Mouse (Mus musculus): ENCODE data around the gene Gpr183. TPM values are rescaled to one million over a fixed set of nuclear protein-coding genes. Genes with fewer than 3 reads are reported as not detected.

The Gpr183 gene
- polyA plus RNA-seq, 1 experiment = not detected

DNA sequence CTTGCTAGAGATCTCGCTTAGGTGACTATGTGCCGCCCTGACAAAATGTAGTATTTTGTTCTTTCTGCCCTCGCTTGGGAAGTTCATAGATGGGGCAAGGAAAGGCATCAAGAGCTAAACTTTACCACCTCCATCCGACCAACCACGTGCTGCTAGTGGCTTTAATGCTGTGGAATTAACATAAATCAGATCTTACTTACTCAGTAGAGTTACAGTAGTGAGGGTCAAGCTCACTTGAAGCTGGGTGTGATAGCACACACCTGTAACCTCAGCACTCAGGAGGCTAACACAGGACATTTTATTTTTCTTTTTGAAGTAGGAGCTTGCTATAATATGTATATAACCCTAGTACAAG lies 13.0 kb downstream of the Gpr183 start:
- Histone ChIP-seq H3K9me3 (replicated peaks; ENCODE audit: control insufficient read depth, insufficient read depth, low read length, poor library complexity, severe bottlenecking) (no peaks in the 10 kb centered on the region), H3K9ac (ENCODE audit: low read depth, poor library complexity, severe bottlenecking) (no peak overlapping the region), H3K4me3 (ENCODE audit: low read depth, low read length) (no peak overlapping the region), H3K27me3 (ENCODE audit: control insufficient read depth, insufficient read depth, low read length, poor library complexity, severe bottlenecking) (no peaks in the 10 kb centered on the region), H3K36me3 (ENCODE audit: control insufficient read depth, insufficient read depth, low read length, poor library complexity, severe bottlenecking) (no peaks in the 10 kb centered on the region), H3K27ac (ENCODE audit: insufficient read depth, low read length) (no peak overlapping the region), H3K4me1 (ENCODE audit: control insufficient read depth, insufficient read depth, low read length) (peaks cover 2% of the 10 kb centered on the region)
- TF ChIP-seq EP300 (IDR thresholded peaks at IDR 0.05; ENCODE audit: insufficient read depth, low read depth, low read length) = no peak

DNA sequence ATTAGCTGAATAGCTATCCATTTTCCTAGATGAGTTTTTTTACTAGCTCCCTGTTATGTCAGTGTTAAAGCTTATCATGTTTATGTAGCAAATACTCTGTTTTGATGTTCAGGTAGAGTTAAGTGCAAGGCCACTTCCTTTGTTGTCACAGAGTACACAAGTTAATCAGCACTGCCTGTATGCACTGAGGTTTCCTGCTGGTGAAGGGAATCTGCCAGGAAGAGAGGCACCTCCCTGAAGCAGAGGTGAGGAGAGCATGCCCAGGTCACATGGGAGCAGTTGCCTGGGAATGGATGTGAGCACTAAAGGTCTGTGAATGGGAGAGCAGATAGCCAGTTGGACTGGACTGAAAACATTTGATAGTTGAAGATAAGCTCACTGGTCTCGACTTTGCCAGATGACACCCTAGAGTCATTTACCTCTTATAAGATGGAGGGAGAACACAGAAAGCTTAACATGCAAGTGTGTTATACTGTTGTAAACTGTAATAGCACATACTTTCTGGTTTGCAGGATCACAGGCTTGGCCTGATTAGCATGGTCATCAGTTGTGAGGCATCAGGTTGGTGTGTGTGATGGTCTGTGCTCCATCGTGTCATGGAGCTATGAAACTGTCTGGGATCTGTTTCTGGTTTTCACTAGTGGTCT lies 13.5 kb downstream of the Gpr183 start:
- Histone ChIP-seq H3K27ac (ENCODE audit: insufficient read depth, low read length) (no peak overlapping the region), H3K4me1 (ENCODE audit: control insufficient read depth, insufficient read depth, low read length) (peaks cover 2% of the 10 kb centered on the region), H3K36me3 (ENCODE audit: control insufficient read depth, insufficient read depth, low read length, poor library complexity, severe bottlenecking) (no peaks in the 10 kb centered on the region), H3K4me3 (ENCODE audit: low read depth, low read length) (no peak overlapping the region), H3K9ac (ENCODE audit: low read depth, poor library complexity, severe bottlenecking) (no peak overlapping the region), H3K9me3 (replicated peaks; ENCODE audit: control insufficient read depth, insufficient read depth, low read length, poor library complexity, severe bottlenecking) (no peaks in the 10 kb centered on the region), H3K27me3 (ENCODE audit: control insufficient read depth, insufficient read depth, low read length, poor library complexity, severe bottlenecking) (no peaks in the 10 kb centered on the region)
- TF ChIP-seq POLR2A (IDR thresholded peaks at IDR 0.05; ENCODE audit: insufficient read depth, low read length) (no peak), EP300 (IDR thresholded peaks at IDR 0.05; ENCODE audit: insufficient read depth, low read depth, low read length) (no peak), CTCF (IDR thresholded peaks at IDR 0.05; ENCODE audit: low read depth, low read length) (no peak)

DNA sequence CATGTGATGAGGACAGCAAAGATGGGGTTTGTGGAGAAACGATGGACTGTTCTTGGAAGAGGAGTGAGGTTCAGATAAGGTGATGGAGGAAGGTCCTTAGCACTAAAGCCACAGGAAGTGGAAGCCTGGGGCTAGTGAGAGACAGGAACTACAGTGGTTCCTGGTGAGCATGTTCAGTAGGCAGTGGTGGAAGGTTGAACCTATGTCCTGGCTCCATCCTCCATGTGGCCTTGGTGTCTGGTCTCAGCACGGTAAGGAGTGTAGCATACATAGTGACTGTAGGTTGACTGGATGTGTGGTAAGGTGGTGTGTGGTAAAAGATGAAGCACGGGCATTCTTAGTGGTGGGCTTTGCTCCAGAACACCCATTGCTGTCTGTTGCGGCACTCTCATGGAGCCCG lies 15.1 kb downstream of the Gpr183 start:
- Histone ChIP-seq H3K9me3 (replicated peaks; ENCODE audit: control insufficient read depth, insufficient read depth, low read length, poor library complexity, severe bottlenecking) (no peaks in the 10 kb centered on the region), H3K4me1 (ENCODE audit: control insufficient read depth, insufficient read depth, low read length) (peaks cover 5% of the 10 kb centered on the region), H3K27me3 (ENCODE audit: control insufficient read depth, insufficient read depth, low read length, poor library complexity, severe bottlenecking) (no peaks in the 10 kb centered on the region), H3K36me3 (ENCODE audit: control insufficient read depth, insufficient read depth, low read length, poor library complexity, severe bottlenecking) (no peaks in the 10 kb centered on the region), H3K27ac (ENCODE audit: insufficient read depth, low read length) (no peak overlapping the region), H3K9ac (ENCODE audit: low read depth, poor library complexity, severe bottlenecking) (no peak overlapping the region), H3K4me3 (ENCODE audit: low read depth, low read length) (no peak overlapping the region)
- no peak for TF ChIP-seq EP300 (IDR thresholded peaks at IDR 0.05; ENCODE audit: insufficient read depth, low read depth, low read length)
- TF ChIP-seq CTCF (IDR thresholded peaks at IDR 0.05; ENCODE audit: low read depth, low read length) = no peak
- no peak for TF ChIP-seq POLR2A (IDR thresholded peaks at IDR 0.05; ENCODE audit: insufficient read depth, low read length)

GRCm38 (mm10) chr14:121949436-121949835 lies 15.6 kb downstream of the Gpr183 start:
- no peak overlapping the region for H3K9ac ChIP-seq (ENCODE audit: low read depth, poor library complexity, severe bottlenecking)
- no peak overlapping the region for H3K27ac ChIP-seq (ENCODE audit: insufficient read depth, low read length)
- H3K27me3 ChIP-seq (ENCODE audit: control insufficient read depth, insufficient read depth, low read length, poor library complexity, severe bottlenecking) = no peaks in the 10 kb centered on the region
- H3K4me3 ChIP-seq (ENCODE audit: low read depth, low read length) = no peak overlapping the region
- no peak for TF ChIP-seq POLR2A (IDR thresholded peaks at IDR 0.05; ENCODE audit: insufficient read depth, low read length)
- no peak for TF ChIP-seq EP300 (IDR thresholded peaks at IDR 0.05; ENCODE audit: insufficient read depth, low read depth, low read length)
- TF ChIP-seq CTCF (IDR thresholded peaks at IDR 0.05; ENCODE audit: low read depth, low read length) = no peak
- H3K4me1 ChIP-seq (ENCODE audit: control insufficient read depth, insufficient read depth, low read length) = peaks cover 5% of the 10 kb centered on the region
- H3K36me3 ChIP-seq (ENCODE audit: control insufficient read depth, insufficient read depth, low read length, poor library complexity, severe bottlenecking) = no peaks in the 10 kb centered on the region
- 0 out of 2 replicates have a peak, but pooled peaks cover 2% of the 10 kb centered on the region for H3K9me3 ChIP-seq (replicated peaks; ENCODE audit: control insufficient read depth, insufficient read depth, low read length, poor library complexity, severe bottlenecking)

DNA sequence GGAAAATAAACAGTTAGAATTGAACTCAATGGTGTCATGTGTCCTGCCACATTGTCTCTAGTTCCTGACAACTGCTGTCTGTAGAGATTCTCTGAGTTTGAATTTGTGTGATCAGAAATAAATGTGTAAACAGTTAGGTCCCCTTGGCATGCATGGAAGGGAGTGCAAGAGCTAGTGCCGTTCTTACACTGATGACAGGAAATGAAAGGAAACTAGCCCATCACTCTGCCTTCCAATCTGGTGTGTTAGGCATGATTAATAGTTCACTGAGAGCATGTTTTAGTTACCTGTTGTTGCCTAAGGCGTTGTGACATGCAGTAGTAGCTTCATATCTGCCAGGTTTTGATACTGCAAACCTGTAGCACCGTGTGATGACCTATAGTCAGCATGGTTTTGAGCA lies 17.0 kb downstream of the Gpr183 start:
- H3K4me1 ChIP-seq (ENCODE audit: control insufficient read depth, insufficient read depth, low read length) = peaks cover 5% of the 10 kb centered on the region
- no peak overlapping the region for H3K4me3 ChIP-seq (ENCODE audit: low read depth, low read length)
- H3K36me3 ChIP-seq (ENCODE audit: control insufficient read depth, insufficient read depth, low read length, poor library complexity, severe bottlenecking) = no peaks in the 10 kb centered on the region
- TF ChIP-seq EP300 (IDR thresholded peaks at IDR 0.05; ENCODE audit: insufficient read depth, low read depth, low read length) (no peak), POLR2A (IDR thresholded peaks at IDR 0.05; ENCODE audit: insufficient read depth, low read length) (no peak), CTCF (IDR thresholded peaks at IDR 0.05; ENCODE audit: low read depth, low read length) (no peak)
- no peak overlapping the region for H3K9ac ChIP-seq (ENCODE audit: low read depth, poor library complexity, severe bottlenecking)
- H3K27ac ChIP-seq (ENCODE audit: insufficient read depth, low read length) = no peak overlapping the region
- no peaks in the 10 kb centered on the region for H3K27me3 ChIP-seq (ENCODE audit: control insufficient read depth, insufficient read depth, low read length, poor library complexity, severe bottlenecking)
- peaks cover 3% of the 10 kb centered on the region; the same call in 1 of the 2 replicates for H3K9me3 ChIP-seq (replicated peaks; ENCODE audit: control insufficient read depth, insufficient read depth, low read length, poor library complexity, severe bottlenecking)

GRCm38 (mm10) chr14:121947201-121947760 lies 17.7 kb downstream of the Gpr183 start:
- Histone ChIP-seq H3K4me3 (ENCODE audit: low read depth, low read length) (no peak overlapping the region), H3K27ac (ENCODE audit: insufficient read depth, low read length) (peak overlapping the region; percentile 87), H3K9me3 (replicated peaks; ENCODE audit: control insufficient read depth, insufficient read depth, low read length, poor library complexity, severe bottlenecking) (peaks cover 3% of the 10 kb centered on the region; the same call in 1 of the 2 replicates)

More at GRCm38 (mm10) chr14:121947201-121947760, 17.7 kb downstream of the Gpr183 start:
- TF ChIP-seq POLR2A (IDR thresholded peaks at IDR 0.05; ENCODE audit: insufficient read depth, low read length) (no peak), EP300 (IDR thresholded peaks at IDR 0.05; ENCODE audit: insufficient read depth, low read depth, low read length) (no peak), CTCF (IDR thresholded peaks at IDR 0.05; ENCODE audit: low read depth, low read length) (no peak)
- Histone ChIP-seq H3K9ac (ENCODE audit: low read depth, poor library complexity, severe bottlenecking) (no peak overlapping the region; the same call in 1 of the 2 replicates), H3K4me1 (ENCODE audit: control insufficient read depth, insufficient read depth, low read length) (peaks cover 5% of the 10 kb centered on the region), H3K27me3 (ENCODE audit: control insufficient read depth, insufficient read depth, low read length, poor library complexity, severe bottlenecking) (no peaks in the 10 kb centered on the region), H3K36me3 (ENCODE audit: control insufficient read depth, insufficient read depth, low read length, poor library complexity, severe bottlenecking) (no peaks in the 10 kb centered on the region)
